Mouse (Mus musculus): ENCODE results near the gene Creb3l4.
"Not testable (repeated sequence)": the region's sequence is repeated elsewhere in the genome, so short reads cannot be mapped to it uniquely, and the experiment has no call there.

Creb3l4 gene

DNA sequence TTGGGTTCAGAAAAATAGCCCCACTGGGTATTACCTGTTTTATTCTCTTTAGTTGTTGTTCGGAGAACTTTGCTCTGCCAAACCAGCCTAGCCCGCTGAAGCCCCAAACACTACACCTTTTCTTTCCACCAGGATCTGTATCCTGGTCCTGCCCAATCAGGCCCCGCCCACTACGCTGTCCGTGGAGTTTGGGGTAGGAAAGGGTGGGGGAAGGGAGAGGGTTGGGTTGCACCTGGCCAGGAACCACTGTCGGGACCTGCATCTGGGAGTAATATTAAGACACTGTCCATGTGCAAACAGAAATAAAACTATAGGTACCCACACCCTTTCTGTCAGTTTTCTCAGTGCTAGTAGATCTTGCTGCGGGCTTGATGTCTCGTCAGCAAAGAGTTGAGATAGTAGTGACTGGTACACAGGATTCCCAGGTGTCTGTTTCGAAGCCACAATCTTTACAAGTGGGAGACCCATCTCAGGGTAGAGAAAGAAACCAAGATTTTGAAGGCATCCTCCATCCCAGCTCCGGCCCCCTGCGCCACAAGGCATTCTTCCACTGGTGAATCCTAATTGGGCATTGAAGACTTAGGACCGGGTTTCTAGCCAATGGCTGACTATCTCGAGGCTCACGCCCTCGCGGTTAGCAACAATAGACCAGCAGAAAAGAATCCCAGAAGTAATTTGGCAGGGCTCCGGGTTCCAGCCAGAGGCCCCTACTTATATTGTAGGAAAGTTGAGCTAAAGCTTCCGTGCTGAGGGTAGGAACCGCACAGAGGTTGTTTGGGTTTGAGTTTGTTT is at the start of gene Creb3l4:
TSS of gene Creb3l4 (minus strand) at position 529 of the 792 bp plus-strand sequence.
- no peak for DNase-seq (ENCODE audit: low spot score)

DNA sequence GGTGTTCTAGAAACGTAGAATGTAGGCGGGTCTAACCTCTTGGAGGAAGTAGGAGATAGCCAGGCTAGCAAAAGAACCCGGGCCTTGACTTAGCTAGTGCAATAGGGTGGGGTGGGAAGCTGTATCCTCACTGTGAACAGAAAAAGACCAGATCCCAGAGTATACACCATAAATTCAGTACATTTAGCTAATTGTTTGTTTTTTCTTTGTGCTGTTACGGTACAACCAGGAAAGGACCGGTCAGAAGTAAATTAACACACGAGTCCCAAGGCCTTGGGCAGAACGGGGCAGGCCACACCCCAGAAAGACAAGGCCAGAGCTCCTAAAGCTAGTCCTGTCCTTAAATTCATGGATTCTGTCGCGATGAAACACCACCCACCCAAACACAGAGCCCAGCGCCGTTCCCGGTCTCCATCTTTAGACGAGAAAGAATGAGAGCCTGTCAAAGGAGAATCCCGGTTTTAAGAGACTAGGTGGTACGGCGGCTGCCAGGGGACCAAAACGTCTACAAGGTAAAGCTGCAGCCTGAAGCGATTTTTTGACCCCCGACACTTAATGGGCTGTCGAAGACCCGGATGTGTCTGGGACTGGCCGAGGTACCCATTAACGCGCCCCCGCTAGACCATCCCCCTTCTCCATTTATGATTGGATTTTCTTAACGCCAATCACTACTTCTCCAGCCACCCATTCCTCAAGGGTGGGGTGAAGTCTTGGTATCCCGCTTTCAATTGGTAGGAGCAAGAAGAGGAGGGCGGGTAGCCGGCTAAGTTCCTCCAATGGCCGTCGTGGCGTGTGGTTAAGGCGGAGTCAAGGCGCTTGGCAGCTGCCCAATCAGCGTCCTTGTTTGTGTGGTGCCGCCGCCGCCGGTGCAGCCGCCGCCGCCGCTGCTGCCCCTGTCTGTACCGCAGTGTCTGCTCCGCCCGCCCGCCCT is 49.3 kb upstream of the Creb3l4 start, which contains the start of gene Gatad2b:
TSS of gene Gatad2b (plus strand) at position 834 of the 931 bp plus-strand sequence.
- DNase-seq (ENCODE audit: low spot score), result peak; percentile 92

DNA sequence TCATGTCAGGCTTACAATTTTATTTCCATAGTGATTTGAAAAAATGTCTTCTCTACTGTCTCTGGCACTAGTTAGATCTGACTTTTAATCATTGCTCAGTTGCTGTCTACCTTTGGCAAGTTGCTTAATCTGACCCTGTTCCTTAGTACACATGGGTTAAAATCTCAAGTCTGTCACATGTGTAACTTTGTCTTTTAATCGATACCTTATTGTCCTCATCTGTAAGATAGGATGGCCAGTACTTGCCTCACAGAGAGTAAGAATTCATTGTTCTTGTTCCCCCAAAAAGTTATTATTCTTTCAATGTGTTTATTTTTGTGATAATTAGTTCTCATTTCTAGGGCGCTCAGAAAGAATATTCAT is 48.7 kb upstream of the Creb3l4 start:
- no peak for DNase-seq (ENCODE audit: low spot score)

- DNase-seq (ENCODE audit: low spot score), result no peak
Observed at GRCm38 (mm10) chr3:90290602-90291001, 47.3 kb upstream of the Creb3l4 start.

GRCm38 (mm10) chr3:90289403-90289802 is 46.1 kb upstream of the Creb3l4 start:
- DNase-seq (ENCODE audit: low spot score), result not testable (repeated sequence)

DNA sequence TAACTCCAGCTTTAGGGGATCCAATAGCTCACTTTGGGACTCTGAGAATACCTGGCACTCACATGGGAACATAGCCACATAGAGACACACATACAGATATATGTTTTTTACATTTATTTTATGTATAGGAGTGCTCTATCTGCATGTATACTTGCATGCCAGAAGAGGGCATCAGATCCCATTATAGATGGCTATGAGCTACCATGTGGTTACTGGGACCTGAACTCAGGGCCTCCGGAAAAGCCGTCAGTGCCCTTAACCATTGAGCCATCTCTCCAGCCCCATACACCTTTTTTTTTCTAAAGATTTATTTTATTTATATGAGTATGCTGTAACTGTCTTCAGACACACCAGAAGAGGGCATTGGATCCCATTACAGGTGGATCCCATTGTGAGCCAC is 40.8 kb upstream of the Creb3l4 start:
- no peak for DNase-seq (ENCODE audit: low spot score)

GRCm38 (mm10) chr3:90280708-90281107 is 37.4 kb upstream of the Creb3l4 start:
- DNase-seq (ENCODE audit: low spot score), result no peak

GRCm38 (mm10) chr3:90279743-90280142 is 36.4 kb upstream of the Creb3l4 start:
- DNase-seq (ENCODE audit: low spot score), result no peak

DNA sequence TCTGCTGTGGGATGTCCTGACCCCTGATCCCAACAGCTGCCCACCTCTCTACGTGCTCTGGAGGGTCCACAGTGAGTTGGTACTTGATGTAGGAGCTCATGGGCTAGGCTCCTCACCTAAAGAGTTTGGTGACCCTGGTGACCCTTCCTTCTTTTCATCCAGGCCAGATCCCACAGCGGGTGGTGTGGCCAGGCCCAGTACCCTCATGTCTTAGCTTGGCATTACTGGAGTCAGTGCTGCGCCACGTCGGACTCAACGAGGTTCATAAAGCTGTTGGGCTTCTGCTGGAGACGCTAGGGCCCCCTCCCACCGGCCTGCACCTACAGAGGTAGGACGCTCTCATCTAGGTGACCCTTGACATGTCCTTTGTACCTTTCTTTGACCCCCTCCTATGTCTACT is 35.9 kb upstream of the Creb3l4 start:
- no peak for DNase-seq (ENCODE audit: low spot score)

GRCm38 (mm10) chr3:90278211-90278610 is 34.9 kb upstream of the Creb3l4 start:
- no peak for DNase-seq (ENCODE audit: low spot score)

GRCm38 (mm10) chr3:90277793-90278192 is 34.5 kb upstream of the Creb3l4 start:
- no peak for DNase-seq (ENCODE audit: low spot score)

DNA sequence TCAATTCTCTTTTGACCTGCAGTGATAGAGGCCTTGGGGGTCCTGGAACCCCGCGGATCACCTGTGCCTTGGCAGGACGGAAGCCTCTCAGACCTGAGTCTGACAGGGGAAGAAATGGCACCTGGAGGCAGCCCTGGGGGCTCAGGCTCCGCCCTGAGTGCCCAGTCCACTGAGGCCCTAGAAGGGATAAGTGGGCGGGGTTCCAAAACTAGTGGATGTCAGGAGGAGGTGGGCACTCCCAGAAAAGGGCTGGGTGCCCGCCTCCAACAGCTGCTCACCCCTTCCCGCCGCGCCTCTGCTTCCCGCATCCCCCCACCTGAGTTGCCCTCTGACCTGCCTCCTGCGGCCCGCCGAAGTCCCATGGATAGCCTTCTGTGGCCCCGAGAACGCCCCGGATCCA is 33.5 kb upstream of the Creb3l4 start:
- DNase-seq (ENCODE audit: low spot score), result no peak

- no peak for DNase-seq (ENCODE audit: low spot score)
Observed at GRCm38 (mm10) chr3:90275286-90275685, 32.0 kb upstream of the Creb3l4 start.

DNA sequence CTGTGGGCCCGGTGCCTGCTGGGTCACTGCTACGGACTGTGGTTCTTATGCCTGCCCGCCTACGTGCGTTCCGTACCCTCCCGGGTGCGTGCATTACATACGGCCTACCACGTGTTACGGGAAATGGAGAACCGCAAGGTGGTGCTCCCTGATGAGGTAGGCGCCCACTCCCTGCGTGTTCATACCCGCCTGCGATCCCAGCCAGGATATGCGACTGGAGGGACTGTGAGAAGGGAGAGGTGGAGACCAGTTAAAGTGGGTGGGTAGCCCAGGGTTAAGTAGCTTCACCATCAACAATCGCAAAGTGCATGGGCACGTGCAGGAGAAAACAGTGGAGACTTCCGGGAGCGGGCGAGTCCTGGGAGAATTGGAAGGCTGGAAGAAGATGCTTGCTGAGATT is 30.5 kb upstream of the Creb3l4 start:
- DNase-seq (ENCODE audit: low spot score), result no peak

DNA sequence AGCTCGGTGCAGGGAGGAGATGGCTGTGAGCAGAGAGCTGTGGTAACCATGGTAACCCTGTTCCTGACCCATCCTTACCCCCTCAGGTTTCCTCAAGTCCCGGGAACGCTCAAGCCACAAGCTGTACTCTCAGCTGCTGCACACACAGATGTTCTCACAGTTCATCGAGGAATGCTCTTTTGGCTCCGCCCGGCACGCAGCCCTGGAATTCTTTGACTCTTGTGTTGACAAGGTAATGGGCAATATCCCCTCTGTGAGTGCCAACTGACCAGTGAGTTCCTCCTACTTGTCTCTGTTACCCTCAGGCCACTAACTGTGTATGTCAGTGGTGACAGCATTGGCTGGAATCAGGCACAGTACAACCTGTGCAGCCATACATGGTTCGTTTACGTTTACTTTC is 28.9 kb upstream of the Creb3l4 start:
- DNase-seq (ENCODE audit: low spot score), result no peak

DNA sequence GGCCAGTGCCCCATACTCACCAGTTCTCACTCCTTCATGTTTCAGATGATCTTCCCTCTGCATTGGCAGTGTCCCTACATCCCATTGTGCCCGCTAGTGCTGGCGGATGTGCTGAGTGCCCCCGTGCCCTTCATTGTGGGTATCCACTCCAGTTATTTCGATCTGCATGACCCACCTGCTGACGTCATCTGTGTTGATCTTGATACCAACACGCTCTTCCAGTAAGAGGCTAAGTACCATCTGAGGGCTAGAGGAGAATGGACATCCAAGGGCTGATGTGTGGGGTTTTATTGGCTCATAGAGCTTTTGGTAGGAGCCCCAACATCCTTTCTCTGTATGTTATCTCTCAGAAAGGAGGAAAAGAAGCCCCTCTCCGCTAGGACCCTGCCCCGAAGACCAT is 27.5 kb upstream of the Creb3l4 start:
- DNase-seq (ENCODE audit: low spot score), result no peak

DNA sequence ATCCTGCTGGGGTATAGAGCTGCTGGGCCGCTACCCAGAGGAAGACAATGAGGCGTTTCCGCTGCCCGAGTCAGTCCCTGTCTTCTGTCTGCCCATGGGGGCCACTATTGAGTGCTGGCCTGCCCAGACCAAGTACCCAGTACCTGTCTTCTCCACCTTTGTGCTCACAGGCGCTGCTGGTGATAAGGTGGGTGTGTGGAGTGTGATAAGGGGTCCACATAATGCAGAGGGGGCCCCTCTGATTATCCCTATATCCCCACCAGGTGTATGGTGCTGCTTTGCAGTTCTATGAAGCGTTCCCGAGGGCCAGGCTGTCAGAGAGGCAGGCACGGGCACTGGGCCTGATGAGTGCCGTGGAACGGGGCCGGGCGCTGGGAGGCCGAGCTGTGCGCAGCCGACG is 25.7 kb upstream of the Creb3l4 start:
- no peak for DNase-seq (ENCODE audit: low spot score)

DNA sequence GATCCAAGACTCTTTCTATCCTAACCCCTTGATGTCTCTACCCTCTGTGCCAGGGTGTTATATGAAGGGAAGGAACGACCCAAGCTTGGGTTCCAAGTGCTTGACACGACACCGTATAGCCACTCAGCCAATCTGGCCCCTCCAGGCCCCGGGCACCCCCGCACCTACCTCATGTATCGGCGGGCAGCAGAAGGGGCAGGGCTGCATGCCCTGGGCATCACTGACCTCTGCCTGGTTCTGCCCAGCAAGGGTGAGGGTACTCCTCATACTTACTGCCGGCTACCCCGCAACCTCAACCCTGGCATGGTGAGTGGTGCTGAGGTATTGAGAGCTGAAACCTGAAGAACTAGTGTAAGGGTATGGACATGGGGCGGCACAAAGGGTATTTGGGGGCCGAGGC is 24.9 kb upstream of the Creb3l4 start:
- no peak for DNase-seq (ENCODE audit: low spot score)

GRCm38 (mm10) chr3:90266901-90267775 is 23.8 kb upstream of the Creb3l4 start:
- DNase-seq (ENCODE audit: low spot score), result no peak

DNA sequence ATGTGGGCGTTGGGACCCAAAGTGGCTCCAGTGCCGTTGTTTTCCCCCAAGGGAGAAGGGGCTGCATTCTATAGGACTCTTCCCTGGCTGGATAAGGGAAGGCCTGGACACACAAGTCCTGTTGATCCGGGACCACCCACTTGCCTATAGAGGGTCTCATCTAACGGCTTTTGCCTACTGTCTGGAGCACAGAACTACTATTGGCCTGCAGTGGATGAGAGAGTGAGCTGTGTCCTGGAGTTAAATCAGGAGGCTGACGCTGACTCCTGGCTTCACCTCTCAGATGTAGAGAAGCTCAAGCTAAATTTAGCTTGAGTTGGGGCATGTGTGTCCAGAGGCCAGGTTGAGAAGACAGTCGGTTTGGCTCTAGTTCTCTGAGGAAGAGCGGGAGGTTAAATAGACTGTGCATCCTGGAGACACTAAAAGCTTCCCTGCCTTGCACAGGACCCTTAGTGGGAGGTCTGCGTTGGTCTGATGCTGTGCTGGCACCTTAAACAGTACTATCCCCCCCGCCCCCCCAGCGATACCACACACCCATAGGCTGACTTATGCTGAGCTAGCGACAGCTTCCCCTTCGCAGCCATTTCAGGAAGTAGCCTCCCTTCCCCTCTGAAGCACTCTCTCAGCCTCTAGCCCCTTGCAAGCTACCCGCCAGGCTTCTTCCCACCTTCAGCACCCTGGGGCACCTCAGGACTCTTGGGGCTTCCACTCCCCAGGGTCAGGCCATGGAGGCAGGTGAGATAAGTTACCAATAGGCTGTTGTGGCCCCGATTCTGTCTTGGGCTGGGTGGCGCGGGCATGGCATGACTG is 22.8 kb upstream of the Creb3l4 start:
- no peak for DNase-seq (ENCODE audit: low spot score)

All from ovary, postnatal 10 days (tissue).